In the genomic region with DNA sequence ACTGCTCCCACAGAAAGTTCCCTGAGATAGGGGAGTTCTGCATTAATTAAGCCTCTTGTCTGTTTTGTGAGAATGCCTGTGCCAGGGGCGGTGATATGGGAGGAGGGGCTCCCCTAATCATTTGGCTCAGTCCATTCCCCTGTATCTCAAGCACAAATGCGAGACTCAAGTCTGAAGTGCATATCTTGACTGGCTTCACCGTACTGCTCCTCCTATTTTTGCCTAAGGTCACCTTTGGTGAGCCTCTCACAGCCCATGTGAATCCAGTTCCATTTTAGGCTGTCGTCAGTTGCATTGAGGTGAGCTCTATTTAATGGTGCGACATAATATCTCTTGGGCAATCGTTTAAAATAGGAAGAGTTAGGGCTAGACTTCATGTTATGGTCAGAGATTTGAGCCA, we compare ENCODE assay signal across 24 mouse cellular contexts.
DNase-seq lines count a peak whose midpoint lies in the region; ATAC-seq and TF ChIP-seq lines count a peak whose summit lies in the region.
"Had no signal": no experiment of that assay in that cellular context is flagged by ENCODE, and none has a peak within 500 bp of the region (broad histone marks: within the 10 kb centered on the region; RNA-seq: fewer than 3 reads in every experiment).

No protein-coding gene starts in this region.

- no peak for TF ChIP-seq CTCF in heart, postnatal 0 days (IDR thresholded peaks at IDR 0.05; ENCODE audit: low read depth)

- no peak for TF ChIP-seq EP300 in heart, postnatal 0 days (IDR thresholded peaks at IDR 0.05; ENCODE audit: low read depth)

- no peak overlapping the region for H3K4me2 ChIP-seq in heart, postnatal 0 days (ENCODE audit: low read depth, low read length)
- H3K4me2 ChIP-seq: embryonic facial prominence, embryonic 12.5 days; forebrain, embryonic 13.5 days; forebrain, embryonic 15.5 days had no signal

- DNase-seq in heart, postnatal 0 days (ENCODE audit: low spot score) = no peak
- no peak for DNase-seq in heart, adult 11 months
- DNase-seq in ES-CJ7 (ENCODE audit: low read depth, low spot score) (peak; percentile 59), R1 (ENCODE audit: low read depth, low spot score) (peak; percentile 75)
- no peak for DNase-seq in cerebellum, postnatal 4 days (ENCODE audit: low spot score in 2 of 2)
- DNase-seq in lung, postnatal 4 days = no peak
- DNase-seq in adrenal gland, postnatal 4 days (ENCODE audit: low spot score in 2 of 2) = no peak
- DNase-seq: adrenal gland, adult 8-10 months; adrenal gland, postnatal 14 days; adrenal gland, postnatal 36 days; cerebellum, adult 11 months; cerebellum, adult 18-20 months; cerebellum, adult 8-10 months; cerebellum, adult 9-11 months; cerebellum, postnatal 14 days; cerebellum, postnatal 36 days; forebrain, postnatal 0 days had no signal

- 32% methylated on average over 6 of the region's 6 CpGs for WGBS in heart, postnatal 0 days

- H3K27me3 ChIP-seq in heart, postnatal 0 days (ENCODE audit: control insufficient read depth, insufficient read depth, low read length) = no peaks in the 10 kb centered on the region
- H3K27me3 ChIP-seq: embryonic facial prominence, embryonic 12.5 days; forebrain, embryonic 13.5 days; forebrain, embryonic 15.5 days; Patski had no signal

- H3K36me3 ChIP-seq in heart, postnatal 0 days (replicated peaks; ENCODE audit: control insufficient read depth, insufficient read depth, low read length) = no peaks in the 10 kb centered on the region
- H3K36me3 ChIP-seq: embryonic facial prominence, embryonic 10.5 days; embryonic facial prominence, embryonic 12.5 days; forebrain, embryonic 15.5 days; G1E had no signal

- no peak overlapping the region for H3K27ac ChIP-seq in heart, postnatal 0 days (ENCODE audit: low read depth)
- H3K27ac ChIP-seq: embryonic facial prominence, embryonic 10.5 days; embryonic facial prominence, embryonic 12.5 days; forebrain, embryonic 13.5 days; forebrain, embryonic 15.5 days had no signal

- no peak overlapping the region for H3K9ac ChIP-seq in heart, postnatal 0 days (replicated peaks; ENCODE audit: low read depth, low read length)
- H3K9ac ChIP-seq: embryonic facial prominence, embryonic 12.5 days; forebrain, embryonic 13.5 days; forebrain, embryonic 15.5 days; forebrain, postnatal 0 days had no signal

- no peaks in the 10 kb centered on the region; the same call in 1 of the 2 replicates for H3K9me3 ChIP-seq in heart, postnatal 0 days (replicated peaks; ENCODE audit: control insufficient read depth, low read length)
- H3K9me3 ChIP-seq: embryonic facial prominence, embryonic 10.5 days; embryonic facial prominence, embryonic 12.5 days; forebrain, embryonic 13.5 days; forebrain, embryonic 15.5 days; G1E had no signal

- ATAC-seq in heart, postnatal 0 days (ENCODE audit: insufficient read depth, low read depth) = peak; percentile 30; the same call in 1 of the 2 replicates
- ATAC-seq: activated CD4-positive, CD25-positive, alpha-beta regulatory T cell, adult 4 months; forebrain, embryonic 13.5 days; forebrain, embryonic 15.5 days; forebrain, postnatal 0 days; Patski had no signal

- H3K4me1 ChIP-seq in heart, postnatal 0 days (ENCODE audit: control insufficient read depth, insufficient read depth) = peaks cover 9% of the 10 kb centered on the region; the same call in 1 of the 2 replicates
- H3K4me1 ChIP-seq: forebrain, embryonic 13.5 days; forebrain, embryonic 15.5 days had no signal

- H3K4me3 ChIP-seq in heart, postnatal 0 days (ENCODE audit: low read depth, low read length) = no peak overlapping the region
- H3K4me3 ChIP-seq: embryonic facial prominence, embryonic 10.5 days; embryonic facial prominence, embryonic 12.5 days; forebrain, embryonic 13.5 days; forebrain, embryonic 15.5 days had no signal

Comparison
In these comparisons a context has a peak if more than half of its experiments do, and no peak if none do; other contexts are left out.
1. DNase-seq: peak in ES-CJ7 (single experiment) and R1 (single experiment); none in heart, postnatal 0 days (single experiment), heart, adult 11 months (single experiment), cerebellum, postnatal 4 days (0 of 2), lung, postnatal 4 days (0 of 2) and adrenal gland, postnatal 4 days (0 of 2).